Mouse (Mus musculus) heart, embryonic 16.5 days (tissue): ENCODE measurements around the gene Gm20388. TPM values are rescaled to one million over a fixed set of nuclear protein-coding genes. Genes with fewer than 3 reads are reported as not detected.
"Not testable (repeated sequence)": the region's sequence is repeated elsewhere in the genome, so short reads cannot be mapped to it uniquely, and the experiment has no call there.

Source experiments
- ATAC-seq: fragments of 200-750 bp; cut with Nextera tagmentation; replicated peaks from 2 replicates; pipeline ENCODE4 v1.8.0; 2017; ENCODE audit warnings: moderate number of reproducible peaks; ENCODE audit not compliant: insufficient read depth, low FRiP score; ENCODE audit errors: extremely low read depth
- H3K27ac ChIP-seq: fragments of 300-500 bp; sonication (generic); 2 replicates; pipeline ENCODE4 v1.5.1; 2014; ENCODE audit warnings: mild to moderate bottlenecking, low read length, control low read depth, moderate library complexity
- H3K27me3 ChIP-seq: fragments of 300-500 bp; sonication (generic); 2 replicates; pipeline ENCODE4 v1.6.1; 2014; ENCODE audit warnings: low read length, mixed read lengths; ENCODE audit not compliant: control insufficient read depth, insufficient read depth
- H3K36me3 ChIP-seq: fragments of 300-500 bp; sonication (generic); 2 replicates; pipeline ENCODE4 v1.6.1; 2014; ENCODE audit not compliant: control insufficient read depth, insufficient read depth
- H3K4me1 ChIP-seq: fragments of 300-500 bp; sonication (generic); 2 replicates; pipeline ENCODE4 v1.6.1; 2014; ENCODE audit warnings: low read length, mixed read lengths; ENCODE audit not compliant: control insufficient read depth, insufficient read depth
- H3K4me2 ChIP-seq: fragments of 300-500 bp; sonication (generic); 2 replicates; pipeline ENCODE4 v1.6.1; 2014; ENCODE audit warnings: low read depth, mild to moderate bottlenecking, control low read depth, low read length
- H3K4me3 ChIP-seq: fragments of 300-500 bp; sonication (generic); 2 replicates; pipeline ENCODE4 v1.5.1; 2014; ENCODE audit warnings: mild to moderate bottlenecking, control low read depth, low read length
- H3K9ac ChIP-seq: fragments of 300-500 bp; sonication (generic); 2 replicates; pipeline ENCODE4 v1.6.1; 2014; ENCODE audit warnings: low read length, control low read depth
- H3K9me3 ChIP-seq: fragments of 300-500 bp; sonication (generic); replicated peaks from 2 replicates; pipeline ENCODE4 v1.6.1; 2016; ENCODE audit warnings: low read length; ENCODE audit not compliant: control insufficient read depth
- WGBS: fragments of 180-500 bp; shearing (Covaris S2); extraction: QIAGEN DNeasy Blood & Tissue Kit; methylation state at CpG from one replicate; pipeline ENCODE4 v1.1.7; 2014; 5-methylcytosine and 5-hydroxymethylcytosine counted together
- polyA plus RNA-seq: library from polyadenylated mRNA; unstranded; fragments of >200 nt; fragmentation: Nextera tagmentation; extraction: Ambion mirVana; gene quantifications from 2 replicates; pipeline ENCODE4 v1.2.1, GENCODE M21; 2015

Gene Gm20388
- polyA plus RNA-seq, 1 experiment from 2014 or later, result 4.5 TPM

DNA sequence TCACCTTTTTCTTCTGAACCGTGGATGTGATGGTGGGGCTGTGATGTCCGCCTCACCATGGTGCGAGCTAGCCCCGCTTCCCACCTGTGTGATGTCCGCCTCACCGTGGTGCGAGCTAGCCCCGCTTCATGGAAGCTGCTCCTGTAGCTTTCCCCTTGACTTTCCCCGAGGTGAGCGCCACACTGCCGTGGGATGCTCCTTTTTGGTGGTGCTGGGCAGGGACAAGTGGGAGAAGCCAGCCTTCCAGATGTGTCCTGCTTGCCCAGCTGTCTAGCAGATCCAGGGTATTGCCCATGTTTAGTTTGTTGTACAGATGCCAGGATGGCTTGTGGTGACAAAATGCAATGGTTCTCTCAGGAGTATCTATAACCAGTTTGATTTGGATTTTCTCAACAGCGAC is 1752.5 kb downstream of the Gm20388 start:
- WGBS, result 92% methylated on average over 12 of the region's 12 CpGs
- H3K27ac ChIP-seq, result no peak overlapping the region
- no peak overlapping the region for H3K9ac ChIP-seq
- H3K27me3 ChIP-seq, result no peaks in the 10 kb centered on the region
- H3K4me1 ChIP-seq, result peaks cover 16% of the 10 kb centered on the region
- ATAC-seq, result no peak
- no peak overlapping the region for H3K4me3 ChIP-seq
- no peaks in the 10 kb centered on the region for H3K36me3 ChIP-seq
- H3K9me3 ChIP-seq, result no peaks in the 10 kb centered on the region
- H3K4me2 ChIP-seq, result no peak overlapping the region

DNA sequence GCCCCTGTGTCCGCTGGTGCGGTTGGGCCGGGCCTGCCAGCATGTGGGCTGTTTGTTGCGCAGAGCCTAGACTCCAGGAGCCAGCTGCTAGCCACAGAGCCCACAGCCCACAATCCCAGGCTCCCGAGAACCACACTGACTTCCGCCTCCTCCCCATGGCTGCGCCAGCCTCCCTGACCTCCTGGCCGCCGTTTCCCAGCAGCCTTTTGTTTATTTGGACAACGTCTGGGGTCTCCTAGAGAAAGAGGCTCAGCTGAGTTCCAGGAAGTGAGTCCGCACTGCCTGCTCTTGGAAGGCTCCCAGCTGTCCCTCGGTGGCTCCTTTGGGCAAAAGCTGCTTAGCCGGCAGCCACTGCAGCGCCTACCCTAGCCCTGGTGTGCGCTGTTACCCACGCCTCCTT is 1754.7 kb downstream of the Gm20388 start:
- H3K27me3 ChIP-seq, result no peaks in the 10 kb centered on the region
- peak overlapping the region; percentile 53 for H3K9ac ChIP-seq
- H3K4me1 ChIP-seq, result peaks cover 25% of the 10 kb centered on the region
- peak; percentile 64 for ATAC-seq
- H3K27ac ChIP-seq, result peak overlapping the region; percentile 72
- WGBS, result 6% methylated on average over 16 of the region's 16 CpGs
- H3K36me3 ChIP-seq, result no peaks in the 10 kb centered on the region
- H3K4me3 ChIP-seq, result peak overlapping the region; percentile 40
- peak overlapping the region; percentile 62 for H3K4me2 ChIP-seq
- H3K9me3 ChIP-seq, result no peaks in the 10 kb centered on the region

DNA sequence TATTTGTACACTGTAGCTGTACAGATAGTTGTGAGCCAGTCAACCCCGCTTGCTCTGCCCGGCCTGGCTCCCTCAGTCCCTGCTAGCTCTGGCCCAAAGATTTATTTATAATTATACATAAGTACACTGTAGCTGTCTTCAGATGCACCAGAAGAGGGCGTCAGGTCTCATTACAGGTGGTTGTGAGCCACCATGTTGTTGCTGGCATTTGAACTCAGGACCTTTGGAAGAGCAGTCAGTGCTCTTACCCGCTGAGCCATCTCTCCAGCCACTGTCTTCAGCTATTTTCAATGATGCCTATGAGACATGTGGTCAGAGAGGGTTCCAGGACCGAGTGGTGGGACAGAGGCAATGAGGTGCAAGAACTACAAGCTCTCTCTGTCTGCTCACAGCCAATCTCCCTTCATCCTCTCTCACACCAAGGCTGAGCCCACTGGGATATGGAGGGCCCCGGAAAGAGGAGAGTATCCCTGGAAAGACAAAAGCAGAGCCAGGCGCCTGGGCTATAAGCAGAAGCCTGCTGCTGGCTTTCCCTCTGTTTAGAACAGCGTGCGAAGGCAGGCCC is 1757.4 kb downstream of the Gm20388 start:
- H3K36me3 ChIP-seq, H3K9me3 ChIP-seq, ATAC-seq, H3K27me3 ChIP-seq, H3K4me3 ChIP-seq, H3K4me2 ChIP-seq: not testable (repeated sequence)
- Histone ChIP-seq H3K9ac (peak overlapping the region; percentile 38; the same call in 1 of the 2 replicates), H3K27ac (peak overlapping the region; percentile 14; the same call in 1 of the 2 replicates), H3K4me1 (peaks cover 21% of the 10 kb centered on the region)
- 58% methylated on average over 9 of the region's 9 CpGs for WGBS

DNA sequence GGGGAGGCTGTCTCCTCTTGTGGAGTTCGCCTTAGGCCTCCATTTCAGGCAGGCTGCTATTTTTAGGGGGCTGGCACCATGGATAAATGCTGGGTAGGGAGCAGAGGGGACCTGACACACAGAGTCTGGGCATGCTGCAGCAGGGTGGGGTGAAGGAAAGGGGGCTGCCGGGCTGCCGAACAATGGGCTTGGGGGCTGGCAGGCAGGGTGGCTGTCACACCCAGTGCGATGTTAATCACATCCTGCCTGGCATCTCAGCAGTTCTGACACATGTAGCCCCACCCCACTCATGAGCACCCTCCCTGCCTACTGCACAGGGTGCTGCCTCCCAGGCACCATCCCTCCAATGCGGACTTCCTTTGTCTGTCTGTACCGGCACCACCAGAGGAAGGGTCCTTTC is 1757.9 kb downstream of the Gm20388 start:
- H3K4me3 ChIP-seq, result no peak overlapping the region
- no peaks in the 10 kb centered on the region for H3K9me3 ChIP-seq
- ATAC-seq, result no peak
- H3K36me3 ChIP-seq, result no peaks in the 10 kb centered on the region
- peaks cover 21% of the 10 kb centered on the region for H3K4me1 ChIP-seq
- H3K27me3 ChIP-seq, result no peaks in the 10 kb centered on the region
- no peak overlapping the region; the same call in 1 of the 2 replicates for H3K4me2 ChIP-seq
- peak overlapping the region; percentile 56 for H3K27ac ChIP-seq
- 43% methylated on average over 6 of the region's 6 CpGs for WGBS
- H3K9ac ChIP-seq, result peak overlapping the region; percentile 38; the same call in 1 of the 2 replicates

DNA sequence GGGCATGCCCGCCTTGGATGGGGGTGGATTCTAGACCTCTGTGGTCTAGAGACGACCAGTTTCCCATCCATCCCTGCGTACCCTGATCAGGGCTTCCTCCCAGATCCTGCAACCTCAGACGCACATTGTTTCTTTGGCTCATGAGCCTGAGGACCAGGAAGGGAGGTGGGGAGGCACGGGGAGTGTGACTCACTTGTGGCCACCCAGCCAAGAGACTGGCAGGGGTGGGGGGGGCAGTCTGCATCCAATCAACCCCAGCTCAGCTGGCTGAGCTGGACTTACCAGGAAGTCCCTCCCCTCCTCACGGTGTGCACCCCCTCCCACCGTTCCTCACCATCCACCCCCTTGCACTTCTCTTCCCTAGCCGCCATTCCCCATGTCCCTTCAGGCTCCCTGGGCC is 1758.6 kb downstream of the Gm20388 start:
- Histone ChIP-seq H3K9ac (0 out of 2 replicates have a peak overlapping the region, but pooled peaks have one; percentile 9), H3K4me3 (no peak overlapping the region), H3K27me3 (no peaks in the 10 kb centered on the region), H3K4me1 (peaks cover 21% of the 10 kb centered on the region), H3K4me2 (no peak overlapping the region), H3K27ac (peak overlapping the region; percentile 56; the same call in 1 of the 2 replicates), H3K9me3 (no peaks in the 10 kb centered on the region), H3K36me3 (no peaks in the 10 kb centered on the region)
- peak; percentile 32 for ATAC-seq
- WGBS, result 27% methylated on average over 8 of the region's 8 CpGs

DNA sequence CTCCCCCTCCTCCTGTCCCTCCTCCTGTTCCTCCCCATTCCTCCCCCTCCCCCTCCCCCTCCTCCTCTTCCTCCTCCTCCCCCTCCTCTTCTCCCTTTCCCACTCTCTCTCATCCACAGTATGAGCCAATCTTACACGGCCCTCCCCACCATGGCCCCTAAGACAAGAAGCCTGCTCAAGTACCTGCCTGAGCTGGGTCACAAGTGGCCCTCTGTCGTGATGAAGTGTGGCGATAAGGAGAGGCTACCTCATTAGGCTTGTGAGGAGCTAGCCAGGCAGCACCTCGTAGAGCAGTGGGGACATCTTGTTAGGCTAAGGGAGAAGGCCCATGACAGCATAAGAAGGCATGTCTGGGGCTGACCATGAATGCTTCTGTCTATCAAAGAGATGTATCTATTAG is 1762.5 kb downstream of the Gm20388 start:
- no peaks in the 10 kb centered on the region for H3K9me3 ChIP-seq
- no peak overlapping the region for H3K27ac ChIP-seq
- ATAC-seq, result no peak
- H3K27me3 ChIP-seq, result no peaks in the 10 kb centered on the region
- 23% methylated on average over 4 of the region's 4 CpGs for WGBS
- H3K4me3 ChIP-seq, result no peak overlapping the region
- no peak overlapping the region for H3K4me2 ChIP-seq
- no peaks in the 10 kb centered on the region for H3K36me3 ChIP-seq
- no peak overlapping the region for H3K9ac ChIP-seq
- peaks cover 9% of the 10 kb centered on the region; the same call in 1 of the 2 replicates for H3K4me1 ChIP-seq

DNA sequence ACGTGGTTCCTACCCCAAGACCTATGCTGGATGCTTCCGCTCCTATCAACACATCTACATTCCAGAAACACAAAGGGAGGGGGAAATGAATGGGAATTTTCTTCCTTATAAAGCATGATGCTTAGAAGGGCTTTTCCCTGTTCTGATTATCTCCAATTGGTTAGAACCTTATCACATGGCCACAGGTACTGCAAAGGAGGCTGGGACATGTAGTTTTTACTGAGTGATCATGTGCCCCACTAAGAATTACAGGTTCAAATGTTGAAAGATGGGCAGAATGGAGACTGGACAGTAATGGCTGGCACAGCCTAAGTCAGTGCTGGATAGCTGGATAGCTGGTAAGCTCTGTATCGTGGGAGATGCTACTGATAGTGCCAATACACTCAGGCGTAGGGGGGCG is 1763.3 kb downstream of the Gm20388 start:
- no peaks in the 10 kb centered on the region for H3K36me3 ChIP-seq
- no peak overlapping the region for H3K4me3 ChIP-seq
- no peaks in the 10 kb centered on the region for H3K9me3 ChIP-seq
- WGBS, result 74% methylated on average over 5 of the region's 5 CpGs
- no peak overlapping the region for H3K4me2 ChIP-seq
- 0 out of 2 replicates have a peak, but pooled peaks cover 1% of the 10 kb centered on the region for H3K4me1 ChIP-seq
- H3K27me3 ChIP-seq, result no peaks in the 10 kb centered on the region
- no peak overlapping the region for H3K27ac ChIP-seq
- ATAC-seq, result no peak
- H3K9ac ChIP-seq, result no peak overlapping the region

DNA sequence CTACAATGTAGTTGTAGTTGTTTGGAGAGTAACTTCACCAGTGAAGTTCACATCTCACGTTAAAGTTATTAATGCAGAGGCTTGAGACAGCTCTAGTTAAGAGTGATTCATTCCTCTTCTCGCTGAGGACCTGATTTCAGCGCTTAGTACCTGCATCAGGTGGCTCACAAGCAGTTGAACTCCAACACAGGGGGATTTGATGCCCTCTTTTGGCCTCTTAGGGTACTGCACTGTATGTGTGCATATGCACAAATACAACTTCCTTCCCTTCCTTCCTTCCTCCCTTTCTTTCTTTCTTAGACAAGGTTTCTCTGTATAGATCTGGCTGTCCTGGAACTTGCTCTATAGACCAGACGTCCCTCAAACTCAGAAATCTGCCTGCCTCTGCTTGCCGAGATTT is 1763.9 kb downstream of the Gm20388 start:
- H3K4me3 ChIP-seq, result no peak overlapping the region
- H3K4me1 ChIP-seq, result no peaks in the 10 kb centered on the region
- no peak for ATAC-seq
- no peak overlapping the region for H3K9ac ChIP-seq
- no peaks in the 10 kb centered on the region for H3K9me3 ChIP-seq
- no peak overlapping the region for H3K4me2 ChIP-seq
- H3K36me3 ChIP-seq, result no peaks in the 10 kb centered on the region
- WGBS, result 54% methylated on average over 5 of the region's 5 CpGs
- H3K27me3 ChIP-seq, result no peaks in the 10 kb centered on the region
- H3K27ac ChIP-seq, result no peak overlapping the region

DNA sequence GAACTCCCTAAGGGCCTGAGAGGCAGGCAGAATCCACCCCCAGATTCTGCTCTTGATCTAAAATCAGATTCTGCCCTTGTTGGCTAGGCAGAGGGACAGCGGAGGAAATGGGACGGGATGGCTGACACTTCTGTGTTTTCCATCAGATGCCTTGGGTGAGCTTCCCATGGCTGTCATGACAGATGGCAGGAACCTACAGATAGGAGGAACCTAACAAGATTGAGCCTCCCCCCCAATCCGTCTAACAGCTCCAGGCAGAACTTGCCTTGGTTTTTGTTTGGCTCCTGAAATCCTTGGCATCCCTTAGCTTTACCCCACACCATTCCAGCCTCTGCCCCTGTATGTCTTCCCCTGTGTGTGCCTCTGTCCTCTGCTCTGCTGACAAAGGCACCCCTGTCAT is 1764.5 kb downstream of the Gm20388 start:
- H3K4me1 ChIP-seq, result no peaks in the 10 kb centered on the region

More for the DNA sequence above, 1764.5 kb downstream of the Gm20388 start:
- H3K9ac ChIP-seq, result no peak overlapping the region
- H3K4me3 ChIP-seq, result no peak overlapping the region
- WGBS, result 65% methylated on average over 3 of the region's 3 CpGs
- no peaks in the 10 kb centered on the region for H3K27me3 ChIP-seq
- no peak overlapping the region for H3K27ac ChIP-seq
- H3K9me3 ChIP-seq, result no peaks in the 10 kb centered on the region
- no peak overlapping the region for H3K4me2 ChIP-seq
- no peak for ATAC-seq
- no peaks in the 10 kb centered on the region for H3K36me3 ChIP-seq
